Mouse (Mus musculus) testis, adult 2 months (tissue): ENCODE measurements around the gene Cwc22.

Source experiments
- CTCF ChIP-seq: fragments of 200-500 bp; IDR thresholded peaks from 2 replicates; pipeline ENCODE4 v1.5.1; 2012; ENCODE audit warnings: low read depth, mild to moderate bottlenecking, inconsistent platforms, low read length, moderate library complexity; ENCODE audit not compliant: control insufficient read depth, insufficient read depth, insufficient replicate concordance
- POLR2A ChIP-seq: fragments of 200-500 bp; IDR thresholded peaks from 2 replicates; pipeline ENCODE4 v1.6.1; 2012; ENCODE audit warnings: low read depth, mild to moderate bottlenecking, inconsistent platforms, low read length, moderate library complexity; ENCODE audit not compliant: control insufficient read depth

GRCm38 (mm10) chr2:77863522-77863921, 82.7 kb downstream of the Cwc22 start:
- TF ChIP-seq POLR2A (no peak), CTCF (no peak)
